Mouse (Mus musculus): ENCODE data around the gene Lclat1.

GRCm38 (mm10) chr17:73153672-73154071 is 45.9 kb downstream of the Lclat1 start:
- TF ChIP-seq CTCF (IDR thresholded peaks at IDR 0.05; ENCODE audit: borderline replicate concordance, extremely low read depth, insufficient read depth, insufficient read length) (no peak), POLR2A (IDR thresholded peaks at IDR 0.05; ENCODE audit: borderline replicate concordance, extremely low read depth, insufficient read depth, insufficient read length, poor library complexity, severe bottlenecking) (no peak)
